Mouse (Mus musculus) lung, postnatal 10 days (tissue): ENCODE data around the gene Slc9a8.

Experiments used
- DNase-seq: peaks from one replicate; pipeline ENCODE4 v3.0.0; 2021

The Slc9a8 gene

GRCm38 (mm10) chr2:167450647-167451046 lies 29.1 kb downstream of the Slc9a8 start:
- no peak for DNase-seq

- no peak for DNase-seq
Observed at GRCm38 (mm10) chr2:167453814-167454213, 32.3 kb downstream of the Slc9a8 start.

- no peak for DNase-seq
Observed at GRCm38 (mm10) chr2:167456361-167457020, 35.0 kb downstream of the Slc9a8 start.

DNA sequence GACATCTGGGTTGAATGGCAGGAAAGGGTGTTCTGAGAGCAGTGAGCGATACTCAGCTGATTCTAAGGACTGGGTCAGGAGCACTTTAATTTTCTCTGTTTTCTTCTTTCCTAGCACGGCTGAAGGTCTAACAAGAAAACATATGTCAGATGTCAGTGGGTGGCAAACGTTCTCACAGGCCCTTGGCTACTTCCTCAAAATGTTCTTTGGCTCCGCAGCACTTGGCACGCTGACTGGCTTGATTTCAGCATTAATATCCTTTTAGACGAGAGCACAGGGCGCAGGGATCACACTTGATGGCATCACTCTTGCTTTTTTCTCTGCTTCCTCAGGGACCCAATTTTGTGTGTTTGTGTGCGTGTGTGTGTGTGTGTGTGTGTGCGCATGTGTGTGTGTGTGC lies 35.7 kb downstream of the Slc9a8 start:
- no peak for DNase-seq

DNA sequence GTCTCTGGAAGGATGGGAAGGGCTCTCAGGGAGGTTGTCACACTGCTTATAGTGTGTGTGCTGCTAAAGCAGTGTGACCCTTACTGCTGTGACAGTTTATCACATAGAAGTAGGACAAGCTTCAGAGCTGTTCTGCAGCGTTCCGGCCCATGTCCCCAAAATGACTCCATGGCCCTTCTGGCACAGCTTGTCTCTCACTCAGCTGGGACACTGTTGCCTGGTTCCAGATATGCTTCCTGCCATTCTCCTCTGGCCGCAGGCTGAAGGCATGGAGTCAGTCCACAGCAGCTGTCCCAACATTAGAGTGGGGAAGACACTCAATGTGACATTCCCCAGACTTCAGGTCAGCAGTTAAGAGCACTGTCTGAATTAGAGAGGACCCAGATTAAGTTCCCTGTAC lies 37.0 kb downstream of the Slc9a8 start:
- DNase-seq, result no peak

DNA sequence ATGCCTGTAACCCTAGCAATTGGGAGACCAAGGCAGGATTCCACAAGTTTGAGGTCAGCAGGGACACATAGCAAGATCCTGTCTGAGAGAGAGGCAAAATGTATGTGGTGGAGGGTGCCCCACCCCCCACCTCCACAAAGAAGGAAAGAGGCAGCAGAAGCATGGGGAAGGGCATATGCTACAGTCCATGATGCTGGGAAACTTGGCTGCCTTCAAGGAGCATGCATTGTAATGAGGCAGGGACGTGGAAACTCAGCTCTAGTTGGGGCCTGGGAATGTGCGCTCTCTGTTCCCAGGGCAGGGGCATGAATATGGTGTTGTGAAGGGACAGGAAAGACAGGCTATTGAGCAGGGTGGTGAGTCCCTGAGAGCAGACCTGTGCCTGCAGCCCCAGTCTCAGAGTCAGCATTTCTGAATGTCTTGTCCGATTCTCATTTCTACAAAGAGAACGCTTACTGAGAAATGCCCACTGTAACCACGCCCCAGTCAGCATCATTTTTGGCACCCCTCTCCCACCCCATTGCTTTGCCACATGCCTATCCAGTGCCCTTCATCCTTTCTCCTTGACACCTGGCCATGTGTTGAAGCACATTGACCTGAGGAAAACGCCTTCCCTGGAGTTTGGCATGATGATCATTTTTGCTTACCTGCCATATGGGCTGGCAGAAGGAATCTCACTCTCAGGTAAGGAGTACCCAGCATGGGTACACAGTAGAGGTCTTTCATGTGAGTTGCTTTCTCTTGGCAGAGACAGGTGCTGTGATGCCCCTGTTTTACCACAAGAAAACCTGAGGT lies 37.8 kb downstream of the Slc9a8 start:
- DNase-seq, result no peak

- peak; percentile 78 for DNase-seq
Observed at GRCm38 (mm10) chr2:167462954-167463353, 41.4 kb downstream of the Slc9a8 start.

DNA sequence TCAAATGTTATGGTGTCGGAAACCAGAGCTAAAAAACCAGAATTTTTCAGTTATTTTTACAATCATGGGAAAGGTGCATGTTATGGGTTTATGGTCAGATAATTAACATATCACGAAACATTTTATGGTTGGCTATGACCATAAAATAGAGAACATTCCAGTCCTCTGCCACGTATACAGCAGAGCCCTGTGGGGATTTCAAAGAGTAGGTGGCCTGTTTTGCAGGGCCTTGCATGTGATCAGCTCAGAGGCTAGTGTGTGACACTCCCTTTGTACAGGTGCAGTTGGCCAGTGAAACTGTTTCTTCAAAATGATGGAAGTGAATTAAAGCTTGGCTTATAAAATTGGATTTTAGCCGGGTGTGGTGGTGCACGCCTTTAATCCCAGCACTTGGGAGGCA lies 42.3 kb downstream of the Slc9a8 start:
- DNase-seq, result no peak

- DNase-seq, result no peak
Observed at GRCm38 (mm10) chr2:167465951-167466350, 44.4 kb downstream of the Slc9a8 start.

DNA sequence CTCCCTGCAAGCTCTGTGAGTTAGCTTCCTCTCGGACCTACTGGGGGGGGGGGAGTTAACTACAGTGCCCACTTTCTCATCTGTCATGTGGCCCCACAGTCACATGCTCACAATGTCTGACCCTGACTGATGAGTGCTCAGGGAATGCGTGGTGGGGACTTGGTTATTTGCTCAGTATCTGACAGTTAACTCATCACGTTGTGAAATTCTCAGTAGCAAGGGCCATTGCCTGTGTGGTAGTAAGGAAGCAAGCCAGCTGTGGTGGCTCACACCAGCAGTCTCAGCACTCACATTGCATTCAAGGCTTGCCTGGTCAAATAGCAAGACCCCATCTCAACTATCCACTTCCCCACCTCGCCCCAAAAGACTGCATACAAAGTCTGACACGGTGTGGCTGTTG lies 45.7 kb downstream of the Slc9a8 start:
- DNase-seq, result no peak

DNA sequence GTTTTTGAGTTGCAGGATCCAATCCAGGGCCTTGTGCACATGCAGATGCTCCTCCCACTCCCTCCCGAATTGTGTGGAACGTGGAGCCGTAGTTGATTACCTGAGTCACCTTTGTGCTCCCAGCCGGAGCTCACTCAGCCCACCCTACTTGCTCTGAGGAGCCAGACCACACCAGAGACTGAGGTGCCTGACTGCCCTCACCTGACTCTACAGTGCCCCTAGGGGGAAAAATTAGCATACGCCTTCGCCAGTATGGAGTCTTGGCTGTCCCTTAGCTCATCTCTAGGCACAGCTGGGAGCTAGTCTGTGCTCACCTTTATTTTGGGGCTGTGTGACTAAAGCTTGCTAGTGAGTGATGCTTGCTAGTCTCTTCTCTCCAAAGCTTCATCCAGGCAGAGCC lies 46.9 kb downstream of the Slc9a8 start:
- DNase-seq, result no peak

DNA sequence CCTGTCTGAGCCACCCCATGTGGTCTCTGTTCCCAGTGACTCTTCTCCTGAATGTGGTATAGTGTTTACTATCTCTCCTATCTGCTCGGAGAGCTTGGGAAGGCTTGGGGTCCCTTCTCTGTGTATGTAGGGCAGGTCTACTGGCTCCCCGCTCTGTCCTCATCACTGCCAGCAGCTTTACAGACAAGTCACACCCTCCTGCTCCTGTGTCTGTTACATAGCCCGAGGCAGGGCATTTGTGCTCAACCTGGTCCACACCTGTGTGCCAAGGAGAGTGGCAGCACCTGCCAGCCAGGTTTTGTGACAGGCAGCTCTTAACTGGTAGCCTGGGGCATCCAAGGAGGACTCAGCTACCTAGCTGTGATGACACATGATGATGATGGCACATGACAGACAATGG lies 49.1 kb downstream of the Slc9a8 start:
- no peak for DNase-seq

DNA sequence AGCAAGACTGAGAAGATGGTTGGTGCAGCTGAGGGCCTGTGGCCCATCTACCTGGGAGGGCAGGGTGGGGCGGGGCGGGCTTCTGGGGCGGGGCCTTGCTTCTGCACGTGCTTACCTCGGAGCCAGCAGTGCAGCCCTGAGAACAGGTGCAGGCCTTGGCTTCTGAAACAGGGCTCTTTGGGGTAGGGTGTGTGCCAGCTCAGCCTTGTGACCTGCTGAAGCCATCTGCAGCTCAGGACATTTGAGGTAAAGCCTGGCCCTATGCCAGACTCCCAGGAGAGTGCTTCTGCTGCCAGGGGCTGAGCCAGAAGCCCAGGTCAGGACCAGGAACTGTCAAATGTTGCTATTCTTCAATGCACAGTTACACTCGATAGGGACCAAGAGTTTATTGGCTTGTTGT lies 50.1 kb downstream of the Slc9a8 start:
- no peak for DNase-seq

DNA sequence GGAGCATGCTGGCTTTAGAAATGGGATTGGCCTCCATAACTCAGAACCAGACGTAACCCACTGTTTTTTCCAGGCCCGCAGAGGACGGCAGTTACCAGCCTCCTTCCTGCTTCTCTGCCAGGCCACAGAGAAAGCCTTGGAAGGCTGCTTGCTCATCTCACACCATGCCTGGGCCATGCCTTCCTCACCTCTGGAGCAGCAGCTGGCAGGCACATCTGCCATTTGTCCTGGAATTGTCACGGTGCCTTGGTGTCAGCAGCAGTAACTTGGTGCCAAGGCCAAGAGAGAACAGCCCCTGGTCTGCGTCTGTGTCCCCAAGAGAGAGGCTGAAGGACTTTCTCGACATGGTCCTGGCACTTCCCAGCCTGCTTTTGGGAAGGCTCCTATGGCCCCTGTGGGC lies 52.7 kb downstream of the Slc9a8 start:
- DNase-seq, result no peak

DNA sequence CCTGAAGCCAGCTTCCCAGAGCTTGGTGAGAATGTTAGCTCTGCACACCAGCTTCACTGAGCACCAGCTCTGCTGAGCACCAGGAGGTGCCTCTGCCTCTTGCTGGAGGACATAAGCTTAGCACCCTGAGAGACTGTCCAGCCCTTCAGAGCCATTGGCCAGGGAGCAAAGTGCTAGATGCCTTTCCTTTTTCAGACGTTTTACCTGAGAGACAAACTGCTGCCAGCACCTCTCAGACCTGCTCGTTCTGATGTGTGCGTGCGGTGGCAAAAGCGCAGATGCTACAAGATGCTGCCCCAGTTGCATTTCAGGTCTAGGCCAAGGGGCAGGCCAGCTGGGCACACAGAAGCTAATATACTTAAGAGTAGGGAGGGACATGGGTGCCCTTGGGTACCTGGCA lies 54.1 kb downstream of the Slc9a8 start:
- no peak for DNase-seq

DNA sequence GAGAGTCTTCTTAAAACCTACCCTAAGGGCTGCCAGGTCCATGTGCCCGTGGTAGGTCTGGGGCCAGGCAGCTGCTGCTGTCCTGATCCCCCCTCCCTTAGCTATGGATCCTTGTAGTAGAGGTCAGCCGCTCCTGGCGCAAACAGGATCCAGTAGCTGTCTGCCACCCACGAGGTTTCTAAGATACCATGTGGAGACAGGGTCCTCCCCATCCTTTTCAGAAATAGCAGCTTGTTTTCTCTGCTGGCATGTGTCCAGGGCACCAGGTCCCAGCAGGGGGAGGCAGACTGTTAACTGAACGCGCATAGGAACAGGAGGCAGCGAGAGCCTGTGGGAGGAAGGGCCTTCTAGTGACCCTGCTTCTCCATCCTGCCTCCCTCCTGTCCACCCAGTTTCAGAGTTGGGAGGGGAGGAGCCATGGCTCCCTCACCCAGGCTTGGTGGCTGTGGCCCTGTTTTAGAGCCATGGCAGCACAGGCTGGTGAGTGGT lies 54.7 kb downstream of the Slc9a8 start:
- peak; percentile 78 for DNase-seq

DNA sequence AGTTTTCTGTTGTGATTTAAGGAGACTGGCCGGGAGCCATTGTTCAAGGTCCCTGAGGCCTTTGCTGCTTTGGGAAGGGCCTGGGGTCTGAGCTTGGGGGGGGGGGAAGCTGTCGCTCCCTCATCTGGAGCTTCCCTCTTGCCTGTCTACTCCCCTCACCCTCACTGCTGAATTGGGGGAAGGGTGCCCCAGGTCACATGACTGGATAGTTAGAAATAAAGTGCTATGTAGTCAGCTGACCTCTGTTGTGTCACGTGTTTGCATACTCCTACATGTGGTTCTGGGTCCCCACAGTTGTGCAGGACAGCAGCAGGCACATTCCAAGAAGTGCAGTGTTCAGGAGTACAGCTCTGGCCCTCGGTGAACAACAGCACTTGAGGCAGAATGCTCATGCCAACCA lies 55.2 kb downstream of the Slc9a8 start:
- no peak for DNase-seq

DNA sequence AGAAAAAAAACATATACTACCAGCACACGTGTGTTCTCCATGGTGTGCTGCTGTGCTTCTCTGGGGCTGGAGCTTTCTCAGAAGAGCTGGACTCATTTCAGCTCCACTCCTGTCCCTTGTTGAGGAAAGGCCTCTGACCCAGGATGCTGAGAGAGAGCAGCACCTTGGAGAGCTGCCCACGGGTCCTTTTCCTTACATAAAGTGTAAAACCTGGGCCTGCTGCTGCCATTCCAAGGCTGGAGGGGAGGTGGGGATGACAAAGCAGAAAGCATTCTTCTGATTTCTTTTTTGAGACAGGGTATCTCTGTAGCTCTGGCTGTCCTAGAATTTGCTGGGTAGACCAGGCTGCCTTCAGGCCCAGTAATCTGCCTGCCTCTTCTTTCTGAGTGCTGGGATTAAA lies 56.6 kb downstream of the Slc9a8 start:
- no peak for DNase-seq

DNA sequence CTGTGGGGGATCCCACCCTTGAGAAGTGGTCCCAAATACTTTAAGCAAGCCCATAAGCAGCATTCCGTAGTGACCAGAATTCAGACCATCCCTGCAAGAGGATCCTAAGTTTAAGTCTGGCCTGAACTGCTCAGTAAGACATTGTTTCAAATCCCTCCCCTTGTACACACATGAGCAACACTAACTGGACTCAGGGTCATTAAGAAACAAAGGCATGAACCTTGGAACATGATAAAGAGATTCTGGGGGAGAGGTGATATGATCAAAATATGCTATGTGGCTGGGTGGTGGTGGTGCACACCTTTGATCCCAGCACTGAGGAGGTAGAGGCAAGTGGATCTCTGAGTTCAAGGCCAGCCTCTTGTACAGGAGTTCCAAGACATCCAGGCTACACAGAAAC lies 58.0 kb downstream of the Slc9a8 start:
- DNase-seq, result no peak

GRCm38 (mm10) chr2:167482681-167483080 lies 61.2 kb downstream of the Slc9a8 start:
- DNase-seq, result no peak

GRCm38 (mm10) chr2:167483081-167483826 lies 61.7 kb downstream of the Slc9a8 start:
- no peak for DNase-seq

DNA sequence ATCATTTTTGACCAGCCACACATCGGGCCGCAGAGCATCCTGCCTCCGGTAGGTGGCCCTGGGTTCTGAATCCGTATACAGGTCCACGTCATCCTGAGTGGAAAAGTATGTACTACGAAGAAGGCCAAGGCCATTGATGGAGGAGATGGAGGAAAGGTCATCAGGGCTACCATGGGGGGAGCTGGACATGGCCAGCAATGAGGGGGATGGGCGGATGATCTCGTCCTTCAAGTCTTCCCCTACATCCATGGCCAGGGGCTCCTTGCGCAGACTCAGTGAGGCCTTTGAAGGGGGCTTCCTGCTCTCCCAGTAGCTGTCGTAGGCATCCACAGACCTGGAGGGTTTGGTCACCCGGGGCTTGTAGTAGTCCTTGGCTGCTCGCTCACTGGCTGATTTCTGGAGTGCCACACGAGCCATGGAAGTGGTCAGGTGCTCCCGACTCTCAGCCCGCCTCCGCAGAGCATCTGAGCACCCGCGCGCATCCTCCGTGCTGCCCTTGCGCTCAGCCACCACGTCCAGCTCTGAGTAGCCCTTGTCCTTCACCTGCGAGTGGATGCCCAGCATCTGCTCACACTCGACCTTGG lies 62.4 kb downstream of the Slc9a8 start:
- no peak for DNase-seq

DNA sequence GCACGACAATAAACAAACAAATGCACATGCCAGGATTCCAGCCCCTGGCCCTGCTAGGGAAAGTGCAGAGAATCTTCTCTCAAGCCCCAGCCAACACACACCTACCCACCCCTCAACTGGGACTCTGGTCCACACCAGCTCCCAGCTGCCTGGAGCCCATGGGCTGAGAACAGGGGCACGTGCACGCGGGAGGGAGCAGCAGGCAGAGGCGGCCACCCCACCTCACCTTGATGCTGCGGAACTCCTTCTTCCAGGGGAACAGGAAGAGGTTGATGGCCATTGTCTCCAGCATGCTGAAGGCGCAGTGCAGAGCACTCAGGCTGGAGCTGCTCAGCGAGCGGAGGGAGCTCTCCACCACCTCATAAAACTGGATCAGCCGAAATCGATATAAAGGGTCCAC lies 63.4 kb downstream of the Slc9a8 start:
- no peak for DNase-seq
